Mouse (Mus musculus) c-Kit-positive CD71-positive TER-119-negative erythroid progenitor cells, embryonic 14.5 days (primary cell): ENCODE results near the gene Ltbp2.

Experiments
- DNase-seq: peaks from one replicate; pipeline ENCODE4 v3.0.0-alpha.2; 2013; ENCODE audit warnings: low read depth

Ltbp2 gene

DNA sequence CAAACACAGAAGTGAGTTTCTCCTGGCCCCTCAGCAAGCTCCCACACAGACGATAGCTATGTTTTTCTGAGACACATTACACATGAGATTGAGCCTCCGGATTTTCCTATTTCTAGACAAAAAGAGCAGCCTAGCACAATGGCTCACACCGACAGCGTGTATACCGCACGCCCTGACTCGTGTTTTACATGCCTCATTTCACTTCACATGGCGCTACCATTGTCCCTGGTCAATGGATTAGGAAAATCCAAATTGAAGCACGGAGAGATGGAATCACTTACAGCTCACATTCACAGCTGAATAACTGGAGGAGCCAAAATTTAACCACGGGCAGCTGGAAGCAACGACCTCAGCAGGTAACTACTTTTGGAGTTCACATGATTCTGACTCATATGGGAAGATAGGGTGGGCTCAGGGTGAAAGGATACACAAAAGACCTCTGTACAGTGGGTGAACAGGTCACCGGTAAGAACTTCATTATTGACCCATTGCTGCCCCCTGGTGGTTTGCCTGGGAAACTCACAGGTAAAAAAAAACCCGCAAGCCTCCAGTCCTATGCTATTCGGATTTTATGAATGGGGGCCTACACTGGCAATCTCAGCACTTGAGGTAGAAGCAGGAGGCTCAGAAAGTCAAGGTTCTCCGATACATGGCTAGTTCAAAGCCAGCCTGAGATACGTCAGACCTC, 121.2 kb downstream of the Ltbp2 start:
- peak; percentile 51 for DNase-seq

- no peak for DNase-seq
Observed at GRCm38 (mm10) chr12:84752131-84752977, 124.0 kb downstream of the Ltbp2 start.

DNA sequence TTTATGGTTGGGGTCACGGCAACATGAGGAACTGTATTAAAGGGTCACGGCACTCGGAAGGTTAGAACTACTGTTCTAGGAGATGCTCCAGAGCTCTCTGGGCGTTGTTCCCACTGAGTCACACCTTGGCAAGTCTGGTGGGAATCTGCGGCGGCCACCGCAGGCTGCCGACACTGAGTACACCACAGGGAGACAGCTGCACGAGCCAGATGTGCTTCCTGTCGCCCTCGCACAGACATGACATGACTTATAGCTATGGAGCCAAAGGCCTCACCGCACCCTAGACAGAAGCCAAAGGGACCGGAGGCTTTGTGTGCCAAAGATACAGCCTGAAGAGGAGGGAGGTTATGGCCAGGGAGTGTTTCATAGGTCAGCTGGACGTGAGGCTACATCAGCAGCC, 125.7 kb downstream of the Ltbp2 start:
- DNase-seq, result no peak

DNA sequence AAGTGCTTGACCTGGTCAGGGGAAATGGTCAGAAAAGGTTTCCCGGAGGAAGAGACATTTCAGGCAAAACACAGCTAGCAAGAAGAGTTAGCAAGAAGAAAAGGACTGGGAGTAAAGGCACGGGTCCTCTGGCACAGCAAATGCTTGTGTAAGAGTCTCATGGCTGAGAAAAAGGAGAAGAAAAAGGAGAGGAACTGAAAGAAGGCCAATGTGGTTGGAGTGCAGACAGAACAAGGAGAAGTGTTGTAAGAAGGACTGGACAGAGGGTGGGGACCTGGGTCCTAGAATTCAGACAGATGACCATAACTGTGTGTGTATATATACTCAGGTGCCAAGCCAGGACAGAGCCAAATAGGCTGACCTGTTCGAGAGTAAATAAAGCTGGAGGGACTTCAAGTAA, 128.2 kb downstream of the Ltbp2 start:
- DNase-seq, result no peak

DNA sequence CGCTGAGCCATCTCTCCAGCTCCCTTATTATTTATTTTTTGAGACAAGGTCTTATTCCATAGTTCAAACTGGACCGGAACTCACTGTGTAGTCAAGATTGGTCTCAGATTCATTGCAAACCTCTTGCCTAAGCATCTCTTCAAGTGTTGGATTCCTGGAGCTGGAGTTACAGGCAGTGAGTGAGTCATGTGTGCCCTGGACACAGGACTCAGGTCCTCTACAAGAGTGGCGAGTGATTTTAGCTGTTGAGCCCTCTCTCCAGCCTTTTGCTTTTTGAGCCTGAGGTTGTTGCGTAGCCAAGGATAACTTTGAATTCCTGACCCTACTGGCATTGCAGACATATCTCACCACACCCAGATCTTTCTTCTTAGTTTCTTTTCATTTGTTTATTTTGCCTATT, 130.6 kb downstream of the Ltbp2 start:
- no peak for DNase-seq

GRCm38 (mm10) chr12:84743496-84743895, 132.8 kb downstream of the Ltbp2 start:
- no peak for DNase-seq

DNA sequence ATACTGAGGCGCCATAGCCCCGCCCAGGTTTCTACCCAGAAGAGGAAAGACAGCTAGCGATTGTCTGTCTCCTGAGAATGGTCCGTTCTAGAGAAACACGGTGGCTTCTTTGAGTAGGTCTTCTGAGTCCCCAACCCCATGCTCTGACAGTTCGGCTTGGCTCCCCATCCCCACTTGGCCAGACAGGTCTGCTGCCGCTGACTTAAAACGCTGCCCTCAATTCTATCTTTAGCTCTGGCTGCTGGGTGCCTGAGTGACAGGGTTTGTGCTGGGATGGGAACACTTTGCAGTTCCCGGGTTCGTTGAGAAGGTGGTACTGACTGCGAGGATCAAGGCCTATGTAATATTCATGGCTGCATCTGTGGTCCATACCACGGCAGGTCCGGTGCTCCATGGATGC, 143.0 kb downstream of the Ltbp2 start:
- no peak for DNase-seq
